Mouse (Mus musculus) heart, adult 2 months (tissue): ENCODE results near the gene Olfr1360. TPM values are rescaled to one million over a fixed set of nuclear protein-coding genes. Genes with fewer than 3 reads are reported as not detected.

Experiments used
- DNase-seq, 2 experiments: peaks; one replicate each; pipeline ENCODE4 v3.0.0; 2021
- H3K27ac ChIP-seq: fragments of 200-600 bp; 2 replicates; pipeline ENCODE4 v1.8.1; 2022
- H3K27me3 ChIP-seq: fragments of 200-500 bp; 2 replicates; pipeline ENCODE4 v1.6.1; 2012; ENCODE audit warnings: mild to moderate bottlenecking, low read length, inconsistent platforms, mixed read lengths; ENCODE audit not compliant: control insufficient read depth, insufficient read depth
- H3K36me3 ChIP-seq: fragments of 200-500 bp; 2 replicates; pipeline ENCODE4 v1.6.1; 2012; ENCODE audit warnings: low read length, inconsistent platforms; ENCODE audit not compliant: control insufficient read depth, insufficient read depth
- H3K4me1 ChIP-seq: fragments of 200-500 bp; 2 replicates; pipeline ENCODE4 v1.6.1; 2011; ENCODE audit warnings: low read length; ENCODE audit not compliant: control insufficient read depth, insufficient read depth
- H3K4me3 ChIP-seq: fragments of 200-600 bp; 2 replicates; pipeline ENCODE4 v1.8.1; 2022
- H3K79me2 ChIP-seq: fragments of 200-500 bp; replicated peaks from 2 replicates; pipeline ENCODE4 v1.6.1; 2012; ENCODE audit warnings: mild to moderate bottlenecking, inconsistent platforms, low read length, moderate library complexity, mixed read lengths; ENCODE audit not compliant: control insufficient read depth, insufficient read depth
- H3K9ac ChIP-seq: fragments of 200-500 bp; 2 replicates; pipeline ENCODE4 v1.6.1; 2012; ENCODE audit warnings: low read depth, mild to moderate bottlenecking, control low read depth, inconsistent platforms, low read length, mixed read lengths
- CTCF ChIP-seq: fragments of 200-600 bp; IDR thresholded peaks from 2 replicates; pipeline ENCODE4 v1.8.1; 2022; ENCODE audit warnings: antibody characterized with exemption, mild to moderate bottlenecking, moderate library complexity
- EP300 ChIP-seq: fragments of 200-500 bp; IDR thresholded peaks from 2 replicates; pipeline ENCODE4 v1.6.1; 2011; ENCODE audit warnings: low read depth, low read length, control low read depth; ENCODE audit not compliant: insufficient read depth
- POLR2A ChIP-seq: fragments of 200-500 bp; IDR thresholded peaks from 2 replicates; pipeline ENCODE4 v1.6.1; 2011; ENCODE audit warnings: mild to moderate bottlenecking, low read depth, low read length, control low read depth; ENCODE audit not compliant: insufficient read depth
- WGBS: fragments of 180-500 bp; shearing (Covaris S2); methylation state at CpG from one replicate; pipeline ENCODE4 v1.1.7; 2018; 5-methylcytosine and 5-hydroxymethylcytosine counted together
- intact Hi-C: fragments of 180-260 bp; cut with DNase I; formaldehyde crosslinking; loops from one replicate; pipeline ENCODE4 v1.15.1; 2025
- microRNA-seq, 2 experiments: library from miRNA; unstranded; fragments of <30 nt; microRNA quantifications; one replicate each; pipeline ENCODE4 v1.2.0; 2021
- polyA plus RNA-seq: library from polyadenylated mRNA; depleted of rRNA; stranded (reverse); fragments of >200 nt; gene quantifications from 2 replicates; pipeline ENCODE4 v1.2.3, GENCODE M21; 2012; rRNA removed
- total RNA-seq, 2 experiments: library from RNA; stranded (reverse); gene quantifications; 2 replicates each; pipeline ENCODE4 v1.2.3; 2021

Gene Olfr1360
- total and polyA plus RNA-seq, 3 experiments = not detected

GRCm38 (mm10) chr13:21706669-21707068, 29.5 kb upstream of the Olfr1360 start:
- intact Hi-C loops = no loop called here
- no peak overlapping the region for H3K9ac ChIP-seq
- no peak overlapping the region for H3K27ac ChIP-seq
- DNase-seq = no peak
- H3K4me1 ChIP-seq = no peaks in the 10 kb centered on the region
- no peaks in the 10 kb centered on the region for H3K79me2 ChIP-seq
- 64% methylated on average over 4 of the region's 4 CpGs for WGBS
- H3K36me3 ChIP-seq = no peaks in the 10 kb centered on the region
- no peak overlapping the region for H3K4me3 ChIP-seq
- H3K27me3 ChIP-seq = no peaks in the 10 kb centered on the region
- TF ChIP-seq CTCF (no peak), EP300 (no peak), POLR2A (no peak)

GRCm38 (mm10) chr13:21697811-21698210, 20.6 kb upstream of the Olfr1360 start, which contains the start of gene Olfr1359:
TSS of gene Olfr1359 (plus strand) at chr13:21698111.
- Histone ChIP-seq H3K36me3 (no peaks in the 10 kb centered on the region), H3K27ac (no peak within 1 kb of the TSS), H3K9ac (no peak within 1 kb of the TSS), H3K4me1 (no peaks in the 10 kb centered on the region), H3K79me2 (no peaks in the 10 kb centered on the region), H3K27me3 (no peaks in the 10 kb centered on the region), H3K4me3 (no peak within 1 kb of the TSS)
- intact Hi-C loops = no loop called here
- TF ChIP-seq POLR2A = no peak
- no peak for TF ChIP-seq EP300
- no peak for TF ChIP-seq CTCF
- no peak for DNase-seq

- no peak for TF ChIP-seq EP300
- no peak for TF ChIP-seq POLR2A
- no peak for TF ChIP-seq CTCF
- no peak for DNase-seq
- no peak within 1 kb of the TSS for H3K27ac ChIP-seq
- H3K9ac ChIP-seq = no peak within 1 kb of the TSS
- intact Hi-C loops = no loop called here
- no peaks in the 10 kb centered on the region for H3K36me3 ChIP-seq
- no peaks in the 10 kb centered on the region for H3K79me2 ChIP-seq
- no peaks in the 10 kb centered on the region for H3K27me3 ChIP-seq
- WGBS = 75% methylated on average over 2 of the region's 2 CpGs
- H3K4me1 ChIP-seq = no peaks in the 10 kb centered on the region
- no peak within 1 kb of the TSS for H3K4me3 ChIP-seq
Measured at GRCm38 (mm10) chr13:21663286-21663685, 13.9 kb downstream of the Olfr1360 start, which contains the start of gene Olfr1361. TSS of gene Olfr1361 (minus strand) at chr13:21663386.

- H3K4me1 ChIP-seq = no peaks in the 10 kb centered on the region
- H3K9ac ChIP-seq = no peak within 1 kb of the TSS
- 72% methylated on average over 2 of the region's 2 CpGs for WGBS
- TF ChIP-seq EP300 = no peak
- no peak for TF ChIP-seq POLR2A
- TF ChIP-seq CTCF = no peak
- no peak within 1 kb of the TSS for H3K4me3 ChIP-seq
- no peaks in the 10 kb centered on the region for H3K36me3 ChIP-seq
- no peak within 1 kb of the TSS for H3K27ac ChIP-seq
- no peak for DNase-seq
- no peaks in the 10 kb centered on the region for H3K27me3 ChIP-seq
- intact Hi-C loops = no loop called here
- H3K79me2 ChIP-seq = no peaks in the 10 kb centered on the region
Measured at GRCm38 (mm10) chr13:21642418-21642817, 34.8 kb downstream of the Olfr1360 start, which contains the start of gene Olfr11. TSS of gene Olfr11 (minus strand) at chr13:21642518.

Small RNAs within 50 kb of the gene (microRNA-seq; reads per million reads assigned to microRNA genes)
- gene Gm44357 = 0 reads per million in 2 experiments
- gene Gm44367 = 0 reads per million in 2 experiments

Other genes with a start within 250 kb of the Olfr1360 start
Only the 30 nearest of the 33 such genes appear.
- gene Zkscan4, start 198.5 kb downstream of the Olfr1360 start, total RNA-seq = 1 to 10 TPM in 1 of 2 experiments, under 1 TPM in 1; 0.77 to 1.1 TPM
- gene Zkscan4, start 198.5 kb downstream of the Olfr1360 start, polyA plus RNA-seq = 0.47 and 0.94 TPM in 2 replicates
- gene Gm10065, start 198.0 kb downstream of the Olfr1360 start, total RNA-seq = not detected
- not detected in 2 replicates for gene Gm10065, start 198.0 kb downstream of the Olfr1360 start, polyA plus RNA-seq
- gene AK157302, start 182.2 kb downstream of the Olfr1360 start, total RNA-seq = 10 to 100 TPM; 25.4 to 27.3 TPM
- 0.82 and 2.0 TPM in 2 replicates for gene AK157302, start 182.2 kb downstream of the Olfr1360 start, polyA plus RNA-seq
- gene Gm11273, start 176.0 kb downstream of the Olfr1360 start, total RNA-seq = 100 to 1,000 TPM; 241 to 252 TPM
- gene Gm11273, start 176.0 kb downstream of the Olfr1360 start, polyA plus RNA-seq = 65.2 and 74.9 TPM in 2 replicates
- gene Zkscan8, start 146.3 kb downstream of the Olfr1360 start, total RNA-seq = 10 to 100 TPM in 1 of 2 experiments, 1 to 10 TPM in 1; 9.1 to 12.3 TPM
- 2.8 and 6.3 TPM in 2 replicates for gene Zkscan8, start 146.3 kb downstream of the Olfr1360 start, polyA plus RNA-seq
- not detected for gene Olfr1366, start 134.6 kb downstream of the Olfr1360 start, total RNA-seq
- gene Olfr1366, start 134.6 kb downstream of the Olfr1360 start, polyA plus RNA-seq = not detected in 2 replicates
- gene Olfr1535, start 117.5 kb downstream of the Olfr1360 start, total RNA-seq = not detected
- gene Olfr1535, start 117.5 kb downstream of the Olfr1360 start, polyA plus RNA-seq = not detected in 2 replicates
- gene Olfr1364, start 95.6 kb downstream of the Olfr1360 start, total RNA-seq = not detected
- not detected in 2 replicates for gene Olfr1364, start 95.6 kb downstream of the Olfr1360 start, polyA plus RNA-seq
- not detected for gene Olfr1362, start 63.4 kb downstream of the Olfr1360 start, total RNA-seq
- gene Olfr1362, start 63.4 kb downstream of the Olfr1360 start, polyA plus RNA-seq = not detected in 2 replicates
- gene Olfr11, start 34.9 kb downstream of the Olfr1360 start, total RNA-seq = not detected
- not detected in 2 replicates for gene Olfr11, start 34.9 kb downstream of the Olfr1360 start, polyA plus RNA-seq
- not detected for gene Olfr1361, start 14.0 kb downstream of the Olfr1360 start, total RNA-seq
- gene Olfr1361, start 14.0 kb downstream of the Olfr1360 start, polyA plus RNA-seq = not detected in 2 replicates
- gene Olfr1359, start 20.7 kb upstream of the Olfr1360 start, total RNA-seq = not detected
- gene Olfr1359, start 20.7 kb upstream of the Olfr1360 start, polyA plus RNA-seq = not detected in 2 replicates
- 10 to 100 TPM; 10.5 to 12.9 TPM for gene Hist1h2bl, start 38.7 kb upstream of the Olfr1360 start, total RNA-seq
- not detected in 2 replicates for gene Hist1h2bl, start 38.7 kb upstream of the Olfr1360 start, polyA plus RNA-seq
- gene Hist1h2ai, start 39.0 kb upstream of the Olfr1360 start, total RNA-seq = 1 to 10 TPM; 3.5 to 9.1 TPM
- gene Hist1h2ai, start 39.0 kb upstream of the Olfr1360 start, polyA plus RNA-seq = 1.6 TPM in 1 of 2 replicates, not detected in the other
- gene Hist1h3h, start 40.3 kb upstream of the Olfr1360 start, total RNA-seq = 1 to 10 TPM; 5.5 to 9.1 TPM
- not detected in 2 replicates for gene Hist1h3h, start 40.3 kb upstream of the Olfr1360 start, polyA plus RNA-seq
- 1 to 10 TPM in 1 of 2 experiments, under 1 TPM in 1; 0.78 to 2.8 TPM for gene Hist1h2bm, start 44.6 kb upstream of the Olfr1360 start, total RNA-seq
- gene Hist1h2bm, start 44.6 kb upstream of the Olfr1360 start, polyA plus RNA-seq = 0.27 TPM in 1 of 2 replicates, not detected in the other
- gene Hist1h4j, start 57.7 kb upstream of the Olfr1360 start, total RNA-seq = 1 to 10 TPM; 1.8 to 3.2 TPM
- gene Hist1h4j, start 57.7 kb upstream of the Olfr1360 start, polyA plus RNA-seq = 0.73 TPM in 1 of 2 replicates, not detected in the other
- 10 to 100 TPM; 24.6 to 31.5 TPM for gene Hist1h4k, start 73.1 kb upstream of the Olfr1360 start, total RNA-seq
- gene Hist1h4k, start 73.1 kb upstream of the Olfr1360 start, polyA plus RNA-seq = 4.9 TPM in 1 of 2 replicates, not detected in the other
- gene Hist1h2ak, start 76.4 kb upstream of the Olfr1360 start, total RNA-seq = 1 to 10 TPM; 1.3 to 4.2 TPM
- 0.62 TPM in 1 of 2 replicates, not detected in the other for gene Hist1h2ak, start 76.4 kb upstream of the Olfr1360 start, polyA plus RNA-seq
- 1 to 10 TPM; 2.6 to 6.9 TPM for gene Hist1h2bn, start 76.7 kb upstream of the Olfr1360 start, total RNA-seq
- 1.6 and 1.9 TPM in 2 replicates for gene Hist1h2bn, start 76.7 kb upstream of the Olfr1360 start, polyA plus RNA-seq
- 1 to 10 TPM; 2.3 to 2.5 TPM for gene Hist1h1b, start 103.2 kb upstream of the Olfr1360 start, total RNA-seq
- not detected in 2 replicates for gene Hist1h1b, start 103.2 kb upstream of the Olfr1360 start, polyA plus RNA-seq
- gene Hist1h3i, start 106.0 kb upstream of the Olfr1360 start, total RNA-seq = 10 to 100 TPM in 1 of 2 experiments, 1 to 10 TPM in 1; 9.1 to 13.1 TPM
- gene Hist1h3i, start 106.0 kb upstream of the Olfr1360 start, polyA plus RNA-seq = 1.1 and 1.7 TPM in 2 replicates
- not detected for gene Hist1h2an, start 109.8 kb upstream of the Olfr1360 start, total RNA-seq
- not detected in 2 replicates for gene Hist1h2an, start 109.8 kb upstream of the Olfr1360 start, polyA plus RNA-seq
- 1 to 10 TPM; 1.9 to 2.3 TPM for gene Hist1h2bp, start 110.1 kb upstream of the Olfr1360 start, total RNA-seq
- gene Hist1h2bp, start 110.1 kb upstream of the Olfr1360 start, polyA plus RNA-seq = not detected in 2 replicates
- 10 to 100 TPM; 24.4 to 26.4 TPM for gene Hist1h2bq, start 132.8 kb upstream of the Olfr1360 start, total RNA-seq
- gene Hist1h2bq, start 132.8 kb upstream of the Olfr1360 start, polyA plus RNA-seq = 3.5 and 12.7 TPM in 2 replicates
- 1 to 10 TPM in 1 of 2 experiments, not detected in 1; 7.1 TPM for gene Hist1h2ao, start 133.1 kb upstream of the Olfr1360 start, total RNA-seq
- gene Hist1h2ao, start 133.1 kb upstream of the Olfr1360 start, polyA plus RNA-seq = not detected in 2 replicates
- 10 to 100 TPM; 42.6 to 56.8 TPM for gene Hist1h4m, start 134.3 kb upstream of the Olfr1360 start, total RNA-seq
- gene Hist1h4m, start 134.3 kb upstream of the Olfr1360 start, polyA plus RNA-seq = 1.6 TPM in 1 of 2 replicates, not detected in the other
- 1 to 10 TPM; 3.7 to 4.9 TPM for gene Hist1h4n, start 154.8 kb upstream of the Olfr1360 start, total RNA-seq
- gene Hist1h4n, start 154.8 kb upstream of the Olfr1360 start, polyA plus RNA-seq = 1.7 and 4.4 TPM in 2 replicates
- gene Hist1h2ap, start 156.1 kb upstream of the Olfr1360 start, total RNA-seq = 1 to 10 TPM; 2.8 to 9.6 TPM
- 1.1 and 3.4 TPM in 2 replicates for gene Hist1h2ap, start 156.1 kb upstream of the Olfr1360 start, polyA plus RNA-seq
- 10 to 100 TPM; 24.3 to 26.7 TPM for gene Hist1h2br, start 156.3 kb upstream of the Olfr1360 start, total RNA-seq
- gene Hist1h2br, start 156.3 kb upstream of the Olfr1360 start, polyA plus RNA-seq = 3.5 and 12.7 TPM in 2 replicates